Mouse (Mus musculus) midbrain, embryonic 16.5 days (tissue): ENCODE data around the gene Nars2. TPM values are rescaled to one million over a fixed set of nuclear protein-coding genes. Genes with fewer than 3 reads are reported as not detected.

Experiments
- ATAC-seq: fragments of 200-750 bp; cut with Nextera tagmentation; 2 replicates; pipeline ENCODE4 v1.8.0; 2017; ENCODE audit warnings: moderate TSS enrichment
- H3K27ac ChIP-seq: fragments of 300-500 bp; sonication (generic); 2 replicates; pipeline ENCODE4 v1.5.1; 2014; ENCODE audit warnings: mild to moderate bottlenecking, low read length, mixed read lengths
- H3K27me3 ChIP-seq: fragments of 300-500 bp; sonication (generic); 2 replicates; pipeline ENCODE4 v1.6.1; 2014; ENCODE audit warnings: low read depth, low read length, mixed read lengths; ENCODE audit not compliant: control insufficient read depth, insufficient read depth
- H3K36me3 ChIP-seq: fragments of 300-500 bp; sonication (generic); 2 replicates; pipeline ENCODE4 v1.6.1; 2014; ENCODE audit warnings: mild to moderate bottlenecking, low read length, moderate library complexity, mixed read lengths; ENCODE audit not compliant: control insufficient read depth, insufficient read depth
- H3K4me1 ChIP-seq: fragments of 300-500 bp; sonication (generic); 2 replicates; pipeline ENCODE4 v1.6.1; 2014; ENCODE audit warnings: mild to moderate bottlenecking, low read length, mixed read lengths; ENCODE audit not compliant: control insufficient read depth, insufficient read depth
- H3K4me2 ChIP-seq: fragments of 300-500 bp; sonication (generic); 2 replicates; pipeline ENCODE4 v1.6.1; 2014; ENCODE audit warnings: mild to moderate bottlenecking, low read length, mixed read lengths
- H3K4me3 ChIP-seq: fragments of 300-500 bp; sonication (generic); 2 replicates; pipeline ENCODE4 v1.5.1; 2014; ENCODE audit warnings: low read depth, mild to moderate bottlenecking, low read length, moderate library complexity, mixed read lengths
- H3K9ac ChIP-seq: fragments of 300-500 bp; sonication (generic); 2 replicates; pipeline ENCODE4 v1.6.1; 2014; ENCODE audit warnings: low read depth, low read length, mixed read lengths
- H3K9me3 ChIP-seq: fragments of 300-500 bp; sonication (generic); replicated peaks from 2 replicates; pipeline ENCODE4 v1.6.1; 2014; ENCODE audit warnings: mild to moderate bottlenecking, low read length, mixed read lengths; ENCODE audit not compliant: control insufficient read depth, poor library complexity, severe bottlenecking
- WGBS: fragments of 180-500 bp; shearing (Covaris S2); extraction: QIAGEN DNeasy Blood & Tissue Kit; methylation state at CpG from one replicate; pipeline ENCODE4 v1.1.7; 2014; 5-methylcytosine and 5-hydroxymethylcytosine counted together
- polyA plus RNA-seq: library from polyadenylated mRNA; unstranded; fragments of >200 nt; fragmentation: Nextera tagmentation; extraction: Ambion mirVana; gene quantifications from 2 replicates; pipeline ENCODE4 v1.2.1, GENCODE M21; 2015

Gene Nars2
- polyA plus RNA-seq, 1 experiment from 2014 or later: 16.1 TPM

- Histone ChIP-seq H3K9me3 (no peaks in the 10 kb centered on the region), H3K36me3 (no peaks in the 10 kb centered on the region), H3K9ac (no peak overlapping the region), H3K27me3 (no peaks in the 10 kb centered on the region), H3K4me3 (no peak overlapping the region), H3K27ac (no peak overlapping the region), H3K4me1 (no peaks in the 10 kb centered on the region), H3K4me2 (no peak overlapping the region)
- ATAC-seq: no peak
- WGBS: 95% methylated on average over 10 of the region's 10 CpGs
These were observed 77.8 kb downstream of the Nars2 start for GRCm38 (mm10) chr7:97029151-97029550.

GRCm38 (mm10) chr7:97032412-97032811 lies 81.1 kb downstream of the Nars2 start:
- no peak overlapping the region for H3K4me3 ChIP-seq
- H3K27me3 ChIP-seq: no peaks in the 10 kb centered on the region
- H3K9ac ChIP-seq: no peak overlapping the region
- no peak for ATAC-seq
- no peak overlapping the region for H3K27ac ChIP-seq
- no peaks in the 10 kb centered on the region for H3K36me3 ChIP-seq
- WGBS: 77% methylated on average over 2 of the region's 2 CpGs
- no peak overlapping the region for H3K4me2 ChIP-seq
- H3K9me3 ChIP-seq: no peaks in the 10 kb centered on the region
- H3K4me1 ChIP-seq: no peaks in the 10 kb centered on the region

- H3K9me3 ChIP-seq: no peaks in the 10 kb centered on the region
- H3K4me2 ChIP-seq: no peak overlapping the region
- H3K36me3 ChIP-seq: 0 out of 2 replicates have a peak, but pooled peaks cover 3% of the 10 kb centered on the region
- H3K27me3 ChIP-seq: no peaks in the 10 kb centered on the region
- no peak for ATAC-seq
- H3K27ac ChIP-seq: no peak overlapping the region
- H3K4me1 ChIP-seq: no peaks in the 10 kb centered on the region
- no peak overlapping the region for H3K9ac ChIP-seq
- H3K4me3 ChIP-seq: no peak overlapping the region
- 74% methylated on average over 4 of the region's 4 CpGs for WGBS
These were observed 88.3 kb downstream of the Nars2 start for GRCm38 (mm10) chr7:97039641-97040040.

GRCm38 (mm10) chr7:97041868-97042449 lies 90.7 kb downstream of the Nars2 start:
- Histone ChIP-seq H3K4me3 (no peak overlapping the region), H3K36me3 (0 out of 2 replicates have a peak, but pooled peaks cover 3% of the 10 kb centered on the region), H3K4me1 (no peaks in the 10 kb centered on the region), H3K27ac (no peak overlapping the region), H3K27me3 (no peaks in the 10 kb centered on the region), H3K4me2 (no peak overlapping the region), H3K9me3 (no peaks in the 10 kb centered on the region), H3K9ac (no peak overlapping the region)
- WGBS: 88% methylated on average over 6 of the region's 6 CpGs
- ATAC-seq: no peak

GRCm38 (mm10) chr7:97042981-97043380 lies 91.7 kb downstream of the Nars2 start:
- ATAC-seq: no peak
- no peak overlapping the region for H3K9ac ChIP-seq
- no peaks in the 10 kb centered on the region for H3K9me3 ChIP-seq
- 90% methylated on average over 1 of the region's 1 CpGs for WGBS
- no peak overlapping the region for H3K27ac ChIP-seq
- H3K4me1 ChIP-seq: no peaks in the 10 kb centered on the region
- H3K36me3 ChIP-seq: 0 out of 2 replicates have a peak, but pooled peaks cover 3% of the 10 kb centered on the region
- H3K4me2 ChIP-seq: no peak overlapping the region
- H3K27me3 ChIP-seq: no peaks in the 10 kb centered on the region
- no peak overlapping the region for H3K4me3 ChIP-seq

- Histone ChIP-seq H3K4me1 (no peaks in the 10 kb centered on the region), H3K4me3 (no peak overlapping the region), H3K27ac (no peak overlapping the region), H3K9ac (no peak overlapping the region), H3K9me3 (no peaks in the 10 kb centered on the region), H3K27me3 (no peaks in the 10 kb centered on the region), H3K36me3 (no peaks in the 10 kb centered on the region), H3K4me2 (no peak overlapping the region)
- WGBS: 93% methylated on average over 2 of the region's 2 CpGs
- ATAC-seq: no peak
These were observed 109.7 kb downstream of the Nars2 start for GRCm38 (mm10) chr7:97060966-97061365.

GRCm38 (mm10) chr7:97071512-97071911 lies 120.2 kb downstream of the Nars2 start:
- H3K36me3 ChIP-seq: no peaks in the 10 kb centered on the region
- no peak for ATAC-seq
- H3K9me3 ChIP-seq: no peaks in the 10 kb centered on the region
- WGBS: 89% methylated on average over 3 of the region's 3 CpGs
- H3K4me3 ChIP-seq: no peak overlapping the region
- H3K27me3 ChIP-seq: no peaks in the 10 kb centered on the region
- no peak overlapping the region for H3K9ac ChIP-seq
- no peaks in the 10 kb centered on the region for H3K4me1 ChIP-seq
- H3K4me2 ChIP-seq: no peak overlapping the region
- H3K27ac ChIP-seq: no peak overlapping the region

- H3K4me1 ChIP-seq: no peaks in the 10 kb centered on the region
- 86% methylated on average over 5 of the region's 5 CpGs for WGBS
- H3K9ac ChIP-seq: no peak overlapping the region
- no peak overlapping the region for H3K4me2 ChIP-seq
- ATAC-seq: no peak
- no peak overlapping the region for H3K27ac ChIP-seq
- H3K9me3 ChIP-seq: no peaks in the 10 kb centered on the region
- no peak overlapping the region for H3K4me3 ChIP-seq
- no peaks in the 10 kb centered on the region for H3K27me3 ChIP-seq
- no peaks in the 10 kb centered on the region for H3K36me3 ChIP-seq
These were observed 120.8 kb downstream of the Nars2 start for GRCm38 (mm10) chr7:97072061-97072460.

GRCm38 (mm10) chr7:97074974-97075373 lies 123.7 kb downstream of the Nars2 start:
- Histone ChIP-seq H3K4me2 (no peak overlapping the region), H3K4me1 (no peaks in the 10 kb centered on the region), H3K27me3 (no peaks in the 10 kb centered on the region), H3K36me3 (no peaks in the 10 kb centered on the region), H3K4me3 (no peak overlapping the region), H3K27ac (no peak overlapping the region), H3K9me3 (no peaks in the 10 kb centered on the region), H3K9ac (no peak overlapping the region)
- 52% methylated on average over 1 of the region's 1 CpGs for WGBS
- no peak for ATAC-seq
